Mouse (Mus musculus) thymus, postnatal 10 days (tissue): ENCODE measurements around the gene Ccdc177.
A peak's percentile ranks its signal among the peaks of the same experiment; 100 is the strongest.
"Not testable (repeated sequence)": the region's sequence is repeated elsewhere in the genome, so short reads cannot be mapped to it uniquely, and the experiment has no call there.

Source experiments
- DNase-seq, 2 experiments: peaks; one replicate each; pipeline ENCODE4 v3.0.0; 2021; ENCODE audit warnings: low spot score in 2 of 2

The Ccdc177 gene

DNA sequence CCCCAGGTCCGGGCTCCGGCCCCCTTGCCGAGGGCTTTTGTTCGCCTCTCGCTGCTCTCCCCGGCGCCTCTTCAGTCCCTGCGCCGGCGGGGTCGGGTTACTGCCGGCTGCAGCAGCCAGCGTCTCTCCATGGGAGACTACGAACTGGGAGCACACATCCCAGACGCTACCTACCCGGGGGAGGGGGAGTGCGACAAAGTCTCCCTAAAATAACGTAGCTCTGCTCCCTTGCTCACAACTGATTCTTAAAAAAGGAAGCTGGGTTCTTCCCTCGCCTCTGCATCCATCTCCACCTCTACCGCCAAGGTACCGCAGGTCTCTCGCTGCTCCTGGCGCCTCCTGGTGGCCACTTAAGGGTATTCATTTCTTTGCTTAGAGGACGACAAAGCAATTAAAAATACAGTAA is at the start of gene Ccdc177:
Gene Ccdc177, minus strand, starts transcription at position 292 of the 406 bp plus-strand sequence.
- peak; percentile 69 to 86 for DNase-seq

DNA sequence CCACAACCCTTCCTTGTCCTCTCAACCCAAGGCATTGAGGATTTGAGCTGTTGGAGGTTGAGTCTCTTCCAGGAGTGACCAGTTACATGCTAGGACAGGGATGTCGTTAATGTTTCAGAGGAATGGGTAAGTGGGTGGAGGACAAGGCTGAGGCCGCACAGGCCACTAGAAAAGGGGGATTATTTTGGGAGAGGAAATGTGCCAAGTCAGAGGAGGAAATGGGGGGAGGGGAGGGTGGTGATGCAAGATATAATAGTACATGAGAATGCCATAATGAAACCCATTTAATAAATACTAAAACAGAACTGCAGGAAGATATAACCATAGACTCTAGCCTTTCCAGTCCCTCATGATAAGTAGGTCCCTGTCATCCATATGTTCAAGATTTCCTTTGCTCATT is 49.5 kb upstream of the Ccdc177 start:
- DNase-seq = no peak

GRCm38 (mm10) chr12:80807451-80808085 is 47.1 kb upstream of the Ccdc177 start:
- no peak for DNase-seq

- no peak for DNase-seq
Measured at GRCm38 (mm10) chr12:80804861-80805428, 44.5 kb upstream of the Ccdc177 start.

- no peak for DNase-seq
Measured at GRCm38 (mm10) chr12:80803924-80804323, 43.4 kb upstream of the Ccdc177 start.

DNA sequence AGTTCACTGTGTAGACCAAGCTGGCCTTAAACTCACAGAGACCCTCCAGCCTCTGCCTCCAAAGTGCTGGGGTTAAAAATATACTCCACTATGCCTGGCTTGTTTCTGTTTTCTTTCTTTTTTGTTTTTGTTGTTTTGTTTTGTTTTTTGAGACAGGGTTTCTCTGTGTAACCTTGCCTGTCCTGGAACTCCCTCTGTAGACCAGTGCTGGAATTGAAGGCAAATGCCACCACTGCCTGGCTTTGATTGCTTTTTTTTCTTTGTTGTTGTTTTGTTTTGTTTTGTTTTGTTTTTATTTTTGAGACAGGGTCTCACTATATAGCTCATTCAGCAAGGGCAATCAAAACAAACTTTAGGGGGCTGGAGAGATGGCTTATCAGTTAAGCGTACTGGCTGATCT is 41.0 kb upstream of the Ccdc177 start:
- DNase-seq = no peak

DNA sequence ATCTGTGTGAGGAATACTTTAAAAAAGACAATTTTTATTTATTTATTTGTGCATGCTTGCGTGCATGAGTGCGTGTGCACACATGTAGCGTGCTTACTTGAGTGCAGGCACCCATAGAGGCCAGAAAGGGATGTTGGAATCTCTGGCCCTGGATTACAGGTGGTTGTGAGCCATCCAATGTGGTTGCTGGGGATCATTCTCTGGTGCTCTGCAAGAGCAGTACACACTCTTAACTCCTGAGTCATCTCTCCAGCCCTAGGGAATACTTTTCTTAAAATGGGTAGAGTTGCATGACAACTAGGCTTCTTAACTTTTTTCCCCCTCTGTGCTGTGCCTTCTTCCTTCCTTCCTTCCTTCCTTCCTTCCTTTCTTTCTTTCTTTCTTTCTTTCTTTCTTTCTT is 39.7 kb upstream of the Ccdc177 start:
- no peak for DNase-seq

DNA sequence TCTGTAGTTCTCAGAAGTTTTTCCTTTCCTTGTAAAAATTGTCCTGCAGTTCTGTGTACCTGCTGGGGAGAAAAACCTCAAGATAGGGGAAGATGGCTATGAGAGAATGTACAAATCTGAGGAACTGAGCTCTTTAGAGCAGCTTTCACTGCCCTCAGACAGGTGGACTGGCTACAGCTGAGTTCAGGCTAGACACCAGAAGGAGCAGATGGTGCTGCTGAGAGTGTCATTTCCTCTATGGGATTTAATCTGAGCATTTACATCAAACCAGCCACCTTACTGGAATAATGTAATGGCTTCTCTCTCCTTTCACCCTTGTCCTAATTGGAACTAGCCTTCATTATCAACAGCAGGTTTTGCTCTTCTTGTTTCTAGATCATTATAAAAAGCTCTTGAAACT is 37.8 kb upstream of the Ccdc177 start:
- no peak for DNase-seq

DNA sequence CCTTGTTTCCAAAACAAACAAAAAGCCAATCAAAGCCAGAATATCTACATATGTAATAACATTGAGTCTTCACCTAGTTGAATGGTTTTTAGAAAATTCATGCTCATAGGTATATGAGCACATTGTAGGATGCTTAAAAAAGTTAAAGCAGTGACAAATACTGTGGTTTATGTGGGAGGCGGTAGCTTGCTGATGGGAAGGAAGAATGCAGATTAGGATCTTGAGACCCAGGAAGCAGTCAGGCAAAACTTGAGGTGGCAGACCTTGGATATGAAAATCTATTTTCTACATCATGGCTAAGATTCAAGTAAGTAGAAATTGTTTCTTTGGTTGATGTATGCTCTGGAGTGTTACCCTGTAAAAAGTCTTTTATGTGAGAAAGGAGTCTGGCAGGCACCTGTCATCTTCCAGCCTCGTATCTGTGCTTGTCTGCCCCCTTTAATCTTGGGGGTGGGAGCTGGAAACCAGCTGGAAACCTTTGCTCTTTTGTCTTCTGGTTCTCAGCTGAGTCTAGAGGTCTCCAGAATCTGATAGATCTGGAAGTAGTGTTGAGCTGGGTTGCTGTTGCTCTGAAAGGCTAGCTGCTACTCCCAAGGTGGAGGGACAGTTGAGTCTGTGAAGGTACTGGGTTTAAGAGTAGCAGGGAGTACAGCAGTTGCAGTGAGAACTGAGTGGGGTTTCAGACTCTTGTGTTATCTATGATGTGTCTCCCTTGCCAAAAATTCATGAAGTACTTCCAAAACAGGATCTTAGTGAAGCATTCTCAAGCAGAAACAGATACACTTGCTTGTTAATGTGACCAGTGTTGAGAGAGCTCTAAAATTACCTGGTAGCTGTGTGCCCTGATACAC is 34.7 kb upstream of the Ccdc177 start:
- DNase-seq = peak; percentile 38 to 43

GRCm38 (mm10) chr12:80794522-80794921 is 34.0 kb upstream of the Ccdc177 start:
- DNase-seq = no peak

DNA sequence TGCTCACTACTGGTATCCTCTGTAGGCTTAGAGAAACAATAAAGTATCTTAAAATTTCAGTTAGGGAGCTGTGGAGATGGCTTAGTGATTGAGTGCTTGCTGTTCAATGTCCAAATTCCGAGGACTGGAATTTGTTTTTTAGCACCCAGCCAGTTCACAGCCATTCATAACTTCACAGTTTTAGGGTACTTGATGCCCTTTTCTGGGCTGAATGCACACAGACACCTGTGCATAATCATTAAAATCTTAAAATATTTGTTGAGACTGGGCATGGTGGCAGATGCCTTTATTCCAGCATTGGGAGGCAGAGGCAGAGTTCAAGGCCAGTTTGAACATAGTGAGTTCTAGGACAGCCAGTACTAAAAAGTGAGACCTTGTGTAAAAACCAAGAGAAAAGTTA is 33.0 kb upstream of the Ccdc177 start:
- DNase-seq = no peak

- DNase-seq = peak; percentile 52 to 60
Measured at GRCm38 (mm10) chr12:80792867-80793266, 32.4 kb upstream of the Ccdc177 start.

DNA sequence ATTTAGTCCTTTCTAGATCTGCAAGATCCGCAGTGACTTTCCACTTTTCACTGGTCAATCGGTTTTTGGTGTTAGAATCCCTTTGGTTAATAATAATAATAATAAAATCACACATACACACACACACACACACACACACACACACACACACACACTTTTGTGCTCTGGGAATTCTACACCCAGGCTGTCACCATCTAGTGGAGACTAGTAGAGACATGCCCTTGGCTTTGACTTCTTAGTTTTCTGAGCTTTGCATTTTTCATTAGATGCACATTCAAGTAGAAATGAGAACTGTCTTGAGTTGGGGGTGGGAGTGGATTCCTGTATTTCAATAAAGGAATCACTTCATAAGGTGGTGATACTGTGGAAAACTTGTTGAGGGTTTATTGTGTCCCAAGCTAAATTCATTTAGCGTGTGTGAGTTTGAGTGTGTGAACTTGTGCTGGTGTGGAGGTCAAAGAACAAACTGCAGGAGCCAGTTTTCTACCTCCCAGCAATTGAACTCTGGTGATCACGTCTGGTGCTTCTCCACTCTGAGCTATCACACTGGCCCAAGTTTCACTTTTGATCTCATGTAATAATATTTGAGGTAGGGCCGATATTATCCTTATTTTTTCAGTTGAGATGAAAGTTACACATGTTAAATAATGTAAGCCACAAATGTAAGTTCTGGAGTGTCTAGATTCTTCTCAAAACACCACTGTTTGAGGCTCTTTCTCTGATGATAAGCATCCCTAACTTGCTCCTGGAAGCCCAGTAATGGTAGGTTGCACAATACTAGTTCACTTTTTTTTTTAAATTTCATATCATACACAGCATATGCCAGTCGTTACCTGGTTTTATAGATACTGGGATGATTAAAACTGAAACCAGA is 31.3 kb upstream of the Ccdc177 start:
- DNase-seq = peak in 1 of 2 experiments; percentile 18

DNA sequence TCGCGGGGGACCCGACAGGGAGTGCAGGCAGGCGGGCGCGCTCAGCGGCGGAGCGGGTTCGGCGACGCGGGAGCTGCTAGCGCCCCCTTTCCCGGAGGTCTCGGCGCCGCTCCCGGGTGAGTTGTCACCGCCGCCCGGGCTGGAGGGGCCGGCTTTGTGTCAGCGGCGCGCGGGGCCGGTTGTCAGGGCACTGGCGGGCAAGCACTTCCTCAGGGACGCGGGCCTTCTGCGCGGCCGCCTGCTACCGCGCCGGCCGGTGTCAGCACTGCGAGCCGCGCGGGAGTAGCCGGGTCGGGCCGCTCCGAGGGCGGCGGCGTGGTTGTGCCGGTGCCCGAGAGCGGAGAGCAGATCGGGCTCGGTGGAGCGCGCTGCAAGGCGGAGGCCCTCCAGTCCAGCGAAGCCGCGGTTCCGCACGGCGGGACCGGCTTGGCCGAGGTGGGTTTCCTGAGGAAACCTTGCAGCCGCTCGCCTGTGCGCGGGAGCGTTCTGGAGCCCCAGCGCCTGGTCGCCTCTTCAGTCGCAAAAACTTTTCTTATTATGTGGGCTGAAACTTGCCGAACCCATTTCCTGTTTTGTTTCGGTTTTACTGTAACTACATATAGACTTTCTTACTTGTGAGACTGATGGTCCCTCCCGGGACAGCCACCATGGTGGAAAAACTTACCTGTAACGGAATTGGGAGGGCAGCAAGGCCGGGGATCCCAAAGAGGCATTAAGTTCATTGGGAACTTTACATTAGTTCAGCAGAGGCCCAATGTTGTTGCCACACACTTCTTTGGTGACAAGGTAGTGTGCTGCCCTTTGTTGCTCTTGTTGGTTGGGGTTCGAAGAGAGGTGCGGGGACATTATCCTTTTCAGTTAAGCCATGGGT is 30.4 kb upstream of the Ccdc177 start:
- DNase-seq = peak; percentile 45 to 53

DNA sequence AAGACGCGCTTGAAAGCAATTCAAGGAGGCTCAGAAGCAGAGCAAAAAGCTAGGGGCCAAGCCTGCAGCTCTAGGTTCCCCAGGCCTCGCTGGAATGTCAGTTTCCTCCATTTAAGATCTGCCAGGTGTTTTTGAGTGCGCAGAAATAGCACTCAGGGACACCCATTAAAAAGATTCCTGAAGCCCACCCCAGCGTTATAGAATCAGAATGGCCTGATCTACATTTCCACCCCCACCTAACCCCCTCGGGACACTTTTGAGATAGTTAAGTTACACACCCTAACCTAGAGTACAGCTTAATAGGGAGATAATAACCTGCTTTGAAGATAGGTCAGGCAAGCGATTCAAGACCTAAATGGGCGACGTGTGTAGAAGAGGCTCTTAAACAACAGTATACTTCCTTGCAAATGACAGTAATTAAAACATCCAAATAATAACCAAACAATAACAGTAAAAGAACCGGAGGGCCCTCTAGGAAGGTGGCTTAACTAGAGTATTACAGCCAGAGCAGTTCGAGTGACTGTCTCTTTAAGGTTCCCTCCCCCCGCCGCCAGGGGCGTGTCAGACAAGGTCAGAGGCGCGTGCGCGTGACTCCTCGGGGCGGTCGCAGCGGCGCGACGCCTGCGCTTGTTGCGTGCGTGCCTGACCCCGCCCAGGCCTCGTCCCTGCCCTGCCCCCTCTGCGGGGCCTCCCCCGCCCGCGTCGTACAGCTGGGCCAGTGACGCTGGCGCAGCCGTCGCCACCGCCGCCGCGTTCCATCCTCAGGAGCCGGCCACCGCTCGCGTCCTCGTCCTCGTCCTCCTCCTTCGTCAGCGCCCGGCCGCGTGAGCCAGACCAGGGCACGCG is 29.6 kb upstream of the Ccdc177 start, which contains the start of gene Susd6:
Gene Susd6, plus strand, starts transcription at position 662 of the 846 bp plus-strand sequence.
- DNase-seq = peak; percentile 98 to 99

GRCm38 (mm10) chr12:80789276-80789675 is 28.8 kb upstream of the Ccdc177 start:
- DNase-seq = not testable (repeated sequence)

DNA sequence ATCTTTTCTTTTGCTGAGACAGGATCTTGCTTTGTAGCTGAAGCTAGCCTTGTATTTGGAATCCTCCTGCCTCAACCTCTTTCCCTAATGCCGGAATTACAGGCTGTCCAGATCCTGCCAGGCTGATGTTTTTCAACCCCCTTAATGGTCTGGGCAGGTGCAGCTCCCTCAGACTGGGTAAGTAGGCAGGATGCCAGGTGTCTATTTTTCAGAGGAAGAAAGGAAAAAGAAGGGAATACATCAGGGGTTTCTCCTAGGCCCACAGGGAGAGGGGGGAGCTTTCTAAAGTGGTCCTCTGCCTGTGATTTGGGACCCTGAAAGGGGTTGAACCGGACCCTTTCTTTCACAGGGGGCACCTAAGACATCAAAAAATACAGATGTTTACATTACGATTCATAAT is 27.7 kb upstream of the Ccdc177 start:
- DNase-seq = no peak

DNA sequence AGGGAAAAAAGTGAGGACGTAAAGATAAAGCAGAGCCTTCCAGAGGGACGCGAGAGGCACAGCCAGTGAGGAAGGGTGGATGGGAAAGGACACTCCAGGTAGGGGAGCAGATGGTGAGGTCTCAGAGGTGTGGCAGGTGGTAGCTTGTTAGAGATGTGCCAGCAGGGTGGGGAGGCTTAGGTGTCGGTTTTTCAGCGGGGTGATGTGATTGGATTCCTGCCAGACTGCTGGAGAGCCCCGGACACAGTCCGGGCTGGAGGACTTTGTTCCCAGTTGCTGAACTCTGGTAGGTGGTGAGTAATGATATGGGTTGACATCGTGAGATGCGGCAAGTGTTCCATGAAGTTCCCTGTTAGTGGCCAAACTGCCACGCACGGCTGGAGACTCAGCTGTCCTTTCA is 27.1 kb upstream of the Ccdc177 start:
- DNase-seq = no peak

GRCm38 (mm10) chr12:80786591-80786990 is 26.1 kb upstream of the Ccdc177 start:
- DNase-seq = no peak

GRCm38 (mm10) chr12:80785597-80785996 is 25.1 kb upstream of the Ccdc177 start:
- DNase-seq = no peak
